Mouse (Mus musculus): ENCODE measurements around the gene 4931409K22Rik.

The 4931409K22Rik gene

GRCm38 (mm10) chr5:24556709-24557108 is at the start of gene 4931409K22Rik:
Gene 4931409K22Rik, minus strand, starts transcription at chr5:24556809.
- no peak for DNase-seq (ENCODE audit: low spot score in 2 of 2)

GRCm38 (mm10) chr5:24605980-24606665 is 49.5 kb upstream of the 4931409K22Rik start:
- no peak for DNase-seq (ENCODE audit: low spot score in 2 of 2)

DNA sequence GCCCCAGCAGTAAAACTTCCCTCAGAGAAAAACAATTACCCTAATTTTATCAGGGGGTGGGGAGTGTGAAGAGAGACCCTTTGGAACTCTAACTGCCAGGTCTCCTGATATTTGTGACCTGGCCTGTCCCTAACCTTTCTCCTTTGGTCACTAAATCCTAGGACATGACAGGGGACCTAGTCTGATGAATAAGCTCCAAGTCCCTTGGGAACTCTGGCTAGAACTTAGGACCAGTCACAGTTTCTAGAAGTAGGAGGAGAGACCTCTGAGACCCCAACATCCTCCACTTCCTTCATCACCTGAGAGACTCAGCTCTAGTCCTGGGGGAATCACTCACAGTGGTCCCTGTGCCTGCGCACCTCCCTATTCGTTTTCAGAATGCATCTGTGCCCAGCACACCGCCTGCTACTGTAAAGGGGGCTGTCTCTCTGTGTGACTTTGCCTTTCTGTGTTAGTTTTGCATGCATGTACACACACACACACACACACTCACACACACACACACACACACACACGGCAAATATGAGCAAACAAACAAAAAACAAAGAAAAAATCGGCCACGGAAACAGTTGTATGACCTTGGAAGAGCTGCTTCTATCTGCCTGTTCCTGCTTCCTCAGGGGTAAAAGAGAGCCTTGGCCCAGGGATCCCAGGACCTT is 48.8 kb upstream of the 4931409K22Rik start:
- DNase-seq (ENCODE audit: low spot score in 2 of 2): no peak

DNA sequence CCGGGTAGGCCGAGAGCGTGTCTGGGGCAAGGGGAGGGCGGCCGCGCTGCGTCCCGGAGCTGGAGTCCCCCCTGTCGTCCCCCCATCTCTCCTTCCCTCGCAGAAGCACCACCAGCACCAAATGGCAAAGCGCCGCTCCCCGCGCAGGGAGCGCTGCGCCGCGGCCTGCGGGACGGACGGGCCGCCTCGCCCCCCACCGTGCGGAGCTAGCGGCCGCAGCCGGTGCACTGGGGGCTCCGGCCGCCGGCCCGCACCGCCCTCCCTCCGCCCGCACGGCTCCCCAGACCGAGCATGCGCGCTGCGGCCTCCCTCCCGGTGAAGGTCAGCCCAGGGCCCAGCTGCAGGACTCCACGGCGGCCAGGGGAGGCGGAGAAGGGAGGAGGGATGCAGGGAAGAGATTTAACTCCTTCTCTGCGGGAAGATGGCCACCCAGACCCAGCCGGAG is 48.1 kb upstream of the 4931409K22Rik start:
- DNase-seq (ENCODE audit: low spot score in 2 of 2): peak in 1 of 2 experiments; percentile 82

- DNase-seq (ENCODE audit: low spot score in 2 of 2): no peak
Observed at GRCm38 (mm10) chr5:24604080-24604655, 47.6 kb upstream of the 4931409K22Rik start.

- DNase-seq (ENCODE audit: low spot score in 2 of 2): no peak
Observed at GRCm38 (mm10) chr5:24603431-24604010, 46.9 kb upstream of the 4931409K22Rik start.

DNA sequence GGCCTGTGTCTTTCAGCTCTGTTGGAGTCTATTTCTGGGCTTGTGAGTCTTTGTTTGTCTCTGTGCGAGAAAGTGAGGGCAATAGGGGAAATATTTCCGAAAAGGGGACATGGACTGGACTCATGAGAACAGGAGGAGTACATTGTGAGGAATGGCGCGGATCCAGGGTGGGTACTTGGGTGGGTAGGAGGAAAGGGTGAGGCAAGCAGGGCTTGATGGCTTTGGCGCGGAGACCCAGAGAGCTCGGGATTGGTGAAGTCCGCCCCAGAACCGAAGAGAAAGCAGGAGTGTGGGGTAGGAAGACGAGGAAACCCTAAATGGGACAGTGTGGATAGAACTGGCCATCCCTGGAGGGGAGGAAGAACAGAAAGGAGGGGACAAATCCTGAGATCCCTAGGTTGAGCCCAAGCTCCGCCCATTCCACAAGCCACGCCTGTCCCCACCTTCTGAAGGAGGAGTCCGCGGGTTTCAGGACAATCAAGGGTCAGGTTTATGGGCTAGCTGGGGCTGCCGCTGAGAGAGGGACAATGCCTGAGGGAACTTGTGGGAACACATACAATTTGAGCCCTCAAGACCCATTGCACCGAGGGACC is 46.2 kb upstream of the 4931409K22Rik start:
- DNase-seq (ENCODE audit: low spot score in 2 of 2): no peak

DNA sequence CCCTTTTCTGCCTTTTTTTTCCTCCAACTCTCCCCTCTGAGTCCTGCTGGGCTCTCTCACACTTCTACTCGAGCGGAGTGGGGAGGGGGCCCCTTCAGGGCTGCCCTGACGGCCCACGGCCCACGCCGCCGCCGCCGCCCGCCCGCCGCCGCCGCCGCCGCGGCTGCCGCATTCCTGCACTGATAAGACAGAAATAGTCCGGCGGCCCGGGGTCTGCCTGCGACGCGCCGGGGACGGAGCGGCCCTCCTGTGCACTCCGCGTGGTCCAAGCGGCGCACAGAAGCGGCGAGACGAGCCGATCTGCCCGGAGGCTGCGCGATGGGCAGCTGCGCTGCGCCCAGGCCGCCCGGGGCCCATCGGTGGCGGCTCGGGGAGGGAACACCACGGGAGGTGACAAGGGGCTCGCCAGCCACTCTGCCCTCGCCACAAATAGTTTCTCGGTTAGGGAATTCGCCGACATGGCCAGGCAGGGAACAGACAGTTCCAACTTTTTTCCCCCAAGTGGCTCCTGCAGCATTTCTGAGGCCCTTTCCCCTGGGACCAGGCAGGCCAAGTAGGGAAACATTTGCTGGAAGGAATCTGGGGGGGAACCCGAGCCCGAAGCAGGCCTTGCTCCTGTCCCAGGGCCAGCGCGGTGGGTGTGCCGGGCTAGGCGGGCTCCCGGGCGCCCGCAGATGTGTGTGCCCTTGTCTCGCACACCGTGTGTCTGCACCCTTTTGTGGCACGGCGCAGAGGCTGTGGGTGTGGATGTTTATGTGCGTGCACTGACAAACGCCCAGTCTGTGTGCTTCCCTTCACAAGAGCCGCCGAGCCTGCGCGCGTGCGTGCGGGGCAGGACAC is 45.5 kb upstream of the 4931409K22Rik start:
- no peak for DNase-seq (ENCODE audit: low spot score in 2 of 2)

DNA sequence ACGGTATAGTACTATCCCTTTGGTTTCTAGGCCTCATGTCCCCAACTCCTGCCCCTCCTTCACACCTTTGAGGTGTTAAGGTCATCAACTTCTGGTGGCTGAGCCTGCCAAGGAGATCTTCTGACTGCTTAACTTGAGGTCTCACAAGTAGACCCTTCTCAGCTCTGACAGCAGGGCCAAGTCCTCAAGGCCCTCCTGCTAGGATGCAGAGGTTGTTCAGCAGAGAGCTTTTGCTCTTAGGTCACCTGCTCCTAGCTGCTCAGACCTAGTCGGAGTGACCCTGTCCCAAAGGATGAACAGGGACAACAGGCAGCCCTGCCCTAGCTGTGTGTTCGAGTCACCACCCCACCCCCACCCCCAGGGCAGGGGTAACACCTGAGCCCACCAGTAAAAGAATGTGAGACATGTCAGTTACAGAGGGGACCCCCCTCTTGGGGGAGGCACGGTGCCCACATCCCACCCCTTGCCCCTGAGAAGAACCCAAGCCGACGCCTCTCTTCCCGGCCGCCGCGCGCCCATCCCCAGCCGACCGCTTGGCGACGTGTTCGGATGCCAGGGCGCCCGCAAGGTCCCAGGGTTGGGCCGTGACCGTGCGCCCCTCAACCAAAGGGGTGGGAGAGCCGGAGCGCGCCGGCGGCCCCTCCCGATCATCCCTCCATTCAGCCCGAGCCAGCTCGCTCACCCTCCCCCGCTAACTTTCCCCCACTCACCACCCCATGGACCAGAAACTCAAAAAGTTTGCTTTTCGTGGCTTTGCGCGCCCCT is 44.6 kb upstream of the 4931409K22Rik start:
- no peak for DNase-seq (ENCODE audit: low spot score in 2 of 2)

DNA sequence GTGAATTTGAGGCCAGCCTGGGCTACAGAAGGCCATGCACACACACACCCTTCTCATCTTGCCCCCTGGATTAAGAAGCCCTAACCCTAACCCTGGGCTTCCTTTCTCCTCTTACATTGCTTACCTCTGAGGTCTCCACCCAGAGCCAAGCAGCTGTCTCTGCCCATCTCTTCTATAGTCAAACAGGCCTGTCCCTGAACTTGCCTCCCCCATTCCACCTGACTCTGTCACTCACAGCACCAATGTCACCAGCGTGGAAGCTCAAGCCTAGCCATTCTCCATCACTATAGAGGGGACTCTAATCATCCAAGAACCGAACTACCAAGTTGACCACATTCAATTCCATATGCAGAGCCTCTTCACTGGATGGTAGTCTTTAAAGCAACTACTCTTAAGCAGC is 43.6 kb upstream of the 4931409K22Rik start:
- DNase-seq (ENCODE audit: low spot score in 2 of 2): no peak

GRCm38 (mm10) chr5:24599137-24599536 is 42.5 kb upstream of the 4931409K22Rik start:
- no peak for DNase-seq (ENCODE audit: low spot score in 2 of 2)

DNA sequence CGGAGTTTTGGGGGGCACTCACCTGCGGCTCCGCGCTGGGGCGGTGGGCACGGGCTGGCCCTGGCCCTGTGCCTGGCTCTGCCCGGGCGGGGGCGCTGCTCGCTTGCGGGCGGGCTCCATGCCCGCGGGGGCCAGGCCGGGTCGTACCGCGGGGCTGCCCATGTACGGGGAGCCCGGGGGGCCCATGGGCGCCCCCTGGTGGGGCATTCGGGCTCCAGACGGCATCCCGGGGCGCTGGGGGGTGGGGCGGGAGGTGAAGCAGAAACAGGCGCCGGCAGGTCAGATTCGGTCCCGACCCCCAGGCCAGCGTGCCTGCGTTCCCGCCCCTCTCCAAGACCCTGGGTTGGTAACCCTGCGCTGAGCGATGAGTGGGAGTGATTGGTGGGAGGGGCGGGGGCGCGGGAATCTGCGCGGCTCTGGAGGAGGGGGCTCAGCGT is 42.0 kb upstream of the 4931409K22Rik start:
- DNase-seq (ENCODE audit: low spot score in 2 of 2): no peak

DNA sequence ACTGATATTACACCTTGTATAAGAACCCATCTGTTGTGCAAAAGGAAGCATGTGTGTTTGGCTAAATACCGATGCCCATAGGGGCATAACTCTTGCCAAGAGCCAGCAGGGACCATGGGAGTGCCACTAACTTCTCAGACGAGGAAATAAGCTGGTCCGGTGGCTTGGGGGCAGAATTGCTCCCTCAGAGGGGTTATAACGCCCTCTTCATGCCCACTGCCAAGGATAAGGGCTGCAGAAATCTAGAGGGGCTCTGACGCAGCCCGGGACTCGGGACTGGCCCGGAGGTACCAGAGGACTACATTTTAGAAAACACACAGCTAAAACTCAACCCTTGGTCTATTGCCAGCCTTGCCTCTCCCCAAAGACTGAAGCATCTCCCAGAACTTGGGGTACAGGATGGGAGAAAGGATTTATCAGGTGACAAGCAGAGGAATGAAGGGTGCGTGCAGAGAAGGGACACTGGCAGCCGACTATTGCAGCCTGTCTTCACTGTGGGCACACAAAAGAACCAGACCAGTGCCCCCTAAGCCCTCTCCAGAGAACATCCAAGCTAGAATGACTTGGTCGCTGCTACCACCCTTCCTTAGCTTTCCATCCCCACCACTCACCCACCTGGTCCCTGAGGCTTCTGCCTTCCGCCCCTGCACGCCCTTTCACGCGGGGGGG is 41.4 kb upstream of the 4931409K22Rik start:
- no peak for DNase-seq (ENCODE audit: low spot score in 2 of 2)

DNA sequence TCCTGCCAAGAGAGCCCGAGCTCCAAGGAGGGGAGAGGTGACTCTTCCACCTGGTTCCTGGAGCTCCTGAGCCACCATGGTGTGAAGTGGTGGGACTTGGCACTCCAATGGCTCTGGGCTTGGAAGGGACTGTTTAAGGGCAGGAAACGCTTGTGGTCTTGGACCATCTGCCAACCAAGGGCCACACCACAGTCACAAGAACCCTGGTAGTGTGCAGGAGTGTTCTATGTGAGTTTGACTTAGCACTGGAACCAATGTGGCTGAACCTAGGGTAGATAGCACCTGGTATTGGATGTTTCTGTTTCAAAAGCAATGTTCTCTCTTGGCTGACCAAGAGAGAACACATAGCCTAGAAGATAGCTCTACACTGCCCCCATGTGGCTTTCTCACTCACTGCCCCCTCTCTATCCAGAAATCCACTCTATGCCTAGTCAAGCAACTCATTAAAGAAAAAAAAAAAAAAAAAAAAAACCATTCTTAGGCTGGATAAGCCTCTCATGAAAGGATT is 40.7 kb upstream of the 4931409K22Rik start:
- DNase-seq (ENCODE audit: low spot score in 2 of 2): peak; percentile 82 to 88

DNA sequence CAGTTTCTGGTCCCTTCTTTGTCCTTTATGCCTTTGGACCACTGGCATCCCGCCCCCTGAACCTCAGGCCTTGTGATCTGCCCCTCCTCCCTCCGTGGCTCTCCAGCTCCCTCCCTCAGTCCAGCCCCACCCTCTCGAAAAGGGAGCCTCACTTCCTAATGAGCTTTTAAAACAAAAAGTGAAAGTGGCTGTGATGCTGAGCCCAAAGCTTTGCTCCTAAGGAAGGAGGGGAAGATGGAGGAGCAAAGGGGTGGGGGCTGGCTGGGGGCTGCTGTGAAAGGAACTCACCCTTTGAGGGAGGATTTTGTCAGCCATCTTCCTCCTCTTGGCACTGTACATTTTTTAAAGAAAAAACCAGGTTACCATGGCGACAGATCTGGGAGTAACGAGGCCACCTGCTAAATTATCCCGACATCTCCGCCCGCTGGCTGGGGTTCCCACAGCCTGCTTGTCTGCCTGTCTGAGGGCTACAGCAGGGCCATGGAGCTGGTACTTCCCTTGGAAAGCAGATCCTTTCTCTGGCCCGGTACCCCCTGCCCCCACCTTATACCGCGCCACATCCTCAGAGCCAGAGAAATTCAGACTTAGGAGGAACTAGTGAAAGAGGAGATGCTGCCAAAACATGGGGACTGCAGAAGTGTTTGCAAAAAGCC is 40.0 kb upstream of the 4931409K22Rik start:
- peak; percentile 79 to 82 for DNase-seq (ENCODE audit: low spot score in 2 of 2)

DNA sequence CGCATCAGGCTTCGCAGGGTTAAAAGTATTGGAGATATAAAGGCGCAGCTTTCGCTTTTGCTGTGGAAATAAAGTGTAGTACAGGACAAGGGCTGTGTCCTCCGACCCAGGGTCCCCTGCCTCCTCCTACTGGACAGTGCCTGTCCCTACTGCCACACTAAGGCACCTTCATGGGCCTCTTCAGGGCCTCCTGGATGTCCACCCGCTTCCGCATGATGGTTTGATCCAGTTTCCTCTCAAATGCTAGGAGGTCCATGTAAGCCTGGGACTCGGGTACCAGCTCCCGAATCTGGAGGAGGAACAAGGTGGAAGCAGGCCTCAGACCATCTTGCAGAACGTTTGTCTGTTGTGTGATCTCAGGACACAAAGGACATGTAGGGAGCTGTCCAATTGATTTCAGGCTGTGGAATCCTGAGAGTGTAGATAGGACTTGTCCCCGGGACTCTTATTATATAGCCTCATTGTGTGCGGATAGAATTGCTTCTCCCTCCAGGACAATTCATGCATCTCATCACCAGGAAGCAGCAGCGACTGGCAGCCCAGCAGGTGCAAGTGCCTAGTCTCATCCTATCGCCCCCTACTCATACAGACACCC is 39.3 kb upstream of the 4931409K22Rik start:
- no peak for DNase-seq (ENCODE audit: low spot score in 2 of 2)

- DNase-seq (ENCODE audit: low spot score in 2 of 2): no peak
Observed at GRCm38 (mm10) chr5:24595261-24595660, 38.7 kb upstream of the 4931409K22Rik start.

GRCm38 (mm10) chr5:24594346-24594745 is 37.7 kb upstream of the 4931409K22Rik start:
- no peak for DNase-seq (ENCODE audit: low spot score in 2 of 2)

GRCm38 (mm10) chr5:24593928-24594327 is 37.3 kb upstream of the 4931409K22Rik start:
- no peak for DNase-seq (ENCODE audit: low spot score in 2 of 2)
